In the genomic region with DNA sequence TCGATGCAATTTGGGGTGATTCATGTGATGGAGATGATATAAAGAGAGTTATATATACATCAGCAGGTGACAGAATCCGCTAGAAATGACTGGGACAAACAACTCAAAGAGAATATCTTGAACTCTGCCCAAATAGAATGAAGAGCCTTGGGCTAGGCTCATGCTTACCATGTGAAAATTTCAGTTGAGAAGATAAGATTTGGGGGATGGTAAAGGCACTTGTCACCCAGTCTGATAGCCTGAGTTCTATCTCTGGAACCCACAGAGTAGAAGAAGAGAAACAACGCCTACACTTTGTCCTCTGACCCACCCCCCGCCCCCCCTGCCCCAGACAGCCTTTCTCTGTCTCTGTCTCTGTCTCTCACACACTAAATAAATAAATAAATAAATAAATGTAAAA, we compare ENCODE assay signal across 28 mouse cellular contexts.
DNase-seq lines count a peak whose midpoint lies in the region; ATAC-seq and TF ChIP-seq lines count a peak whose summit lies in the region.
"Had no signal": no experiment of that assay in that cellular context is flagged by ENCODE, and none has a peak within 500 bp of the region (broad histone marks: within the 10 kb centered on the region; RNA-seq: fewer than 3 reads in every experiment).

No protein-coding gene starts in this region.

- no peak overlapping the region; the same call in 1 of the 2 replicates for H3K9ac ChIP-seq in liver, embryonic 14.5 days (replicated peaks)
- H3K9ac ChIP-seq: embryonic facial prominence, embryonic 12.5 days; midbrain, embryonic 13.5 days; neural tube, embryonic 13.5 days had no signal

- no peaks in the 10 kb centered on the region for H3K36me3 ChIP-seq in liver, embryonic 14.5 days (replicated peaks; ENCODE audit: control insufficient read depth, insufficient read depth, low read depth)

- no peak for TF ChIP-seq CTCF in layer of hippocampus, adult 2 months (conservative IDR thresholded peaks at IDR 0.05)
- no peak for TF ChIP-seq CTCF in liver, embryonic 14.5 days (IDR thresholded peaks at IDR 0.05; ENCODE audit: low read depth)

- peak; percentile 82 for ATAC-seq in liver, embryonic 14.5 days (ENCODE audit: insufficient read depth)
- peak; percentile 45; the same call in 1 of the 2 replicates for ATAC-seq in megakaryocyte-erythroid progenitor cell, adult 5-6 weeks (replicated peaks; ENCODE audit: low FRiP score, low TSS enrichment, poor library complexity, severe bottlenecking)
- ATAC-seq: forebrain, embryonic 16.5 days; midbrain, embryonic 13.5 days; Patski had no signal

- H3K4me1 ChIP-seq in liver, embryonic 14.5 days (replicated peaks; ENCODE audit: control insufficient read depth in 2 of 2, insufficient read depth in 2 of 2, low read length in 1 of 2) = peaks cover 31 to 54% of the 10 kb centered on the region in 2 experiments

- peak overlapping the region; percentile 20; the same call in 1 of the 2 replicates for H3K4me2 ChIP-seq in liver, embryonic 14.5 days (ENCODE audit: low read depth)
- H3K4me2 ChIP-seq: embryonic facial prominence, embryonic 12.5 days; midbrain, embryonic 13.5 days; neural tube, embryonic 13.5 days had no signal

- peak; percentile 77 for TF ChIP-seq EP300 in liver, embryonic 14.5 days (IDR thresholded peaks at IDR 0.05; ENCODE audit: low read depth)

- no peak for DNase-seq in layer of hippocampus, adult 2 months (ENCODE audit: low spot score in 2 of 2)
- no peak for DNase-seq in layer of hippocampus, postnatal 25 days (ENCODE audit: extremely low spot score in 1 of 2, low spot score in 1 of 2)
- peak; percentile 38 for DNase-seq in c-Kit-positive CD71-positive TER-119-positive erythroid progenitor cells, embryonic 14.5 days (ENCODE audit: low spot score)
- DNase-seq in liver, embryonic 14.5 days (ENCODE audit: low read depth in 3 of 3, low spot score in 3 of 3) = no peak
- DNase-seq in gastrocnemius, adult 8-10 months (ENCODE audit: low spot score in 2 of 2) = no peak
- no peak for DNase-seq in B cell, adult 2 months
- DNase-seq: adrenal gland, postnatal 10 days; cerebellum, adult 11 months; cerebellum, adult 9-10 months; cerebellum, postnatal 36 days; gastrocnemius, postnatal 14 days; heart, postnatal 14 days; kidney, adult 2 months; kidney, postnatal 4 days; lung, postnatal 36 days; right cerebral cortex, postnatal 4 days; thymus, adult 18-20 months; thymus, postnatal 25 days had no signal

- H3K4me3 ChIP-seq in layer of hippocampus, adult 2 months = no peak overlapping the region
- H3K4me3 ChIP-seq in liver, embryonic 14.5 days (ENCODE audit: insufficient read depth in 1 of 2, low read depth in 2 of 2, low read length in 2 of 2) = no peak overlapping the region
- H3K4me3 ChIP-seq: embryonic facial prominence, embryonic 12.5 days; forebrain, embryonic 10.5 days; hindbrain, embryonic 10.5 days; megakaryocyte, embryonic 14.5 days; midbrain, embryonic 13.5 days; neural tube, embryonic 13.5 days had no signal

- no peaks in the 10 kb centered on the region for H3K9me3 ChIP-seq in liver, embryonic 14.5 days (ENCODE audit: control insufficient read depth, low read length)
- H3K9me3 ChIP-seq: embryonic facial prominence, embryonic 12.5 days; forebrain, embryonic 10.5 days; megakaryocyte, embryonic 14.5 days; midbrain, embryonic 13.5 days; neural tube, embryonic 13.5 days had no signal

- H3K27ac ChIP-seq in layer of hippocampus, adult 2 months = 0 out of 2 replicates have a peak overlapping the region, but pooled peaks have one; percentile 25
- no peak overlapping the region; the same call in 1 of the 2 replicates for H3K27ac ChIP-seq in liver, embryonic 14.5 days
- H3K27ac ChIP-seq: embryonic facial prominence, embryonic 12.5 days; midbrain, embryonic 13.5 days; neural tube, embryonic 13.5 days had no signal

- no peaks in the 10 kb centered on the region for H3K27me3 ChIP-seq in liver, embryonic 14.5 days (ENCODE audit: control insufficient read depth, insufficient read depth, low read length)
- H3K27me3 ChIP-seq: CH12.LX; embryonic facial prominence, embryonic 12.5 days; midbrain, embryonic 13.5 days; neural tube, embryonic 13.5 days; Patski had no signal

- 35% methylated on average over 4 of the region's 4 CpGs for WGBS in liver, embryonic 14.5 days (ENCODE audit: insufficient replicate concordance)
